Mouse (Mus musculus) hindbrain, postnatal 0 days (tissue): ENCODE measurements around the gene Lix1l. TPM values are rescaled to one million over a fixed set of nuclear protein-coding genes. Genes with fewer than 3 reads are reported as not detected.

Source experiments
- ATAC-seq: fragments of 200-750 bp; cut with Nextera tagmentation; 2 replicates; pipeline ENCODE4 v1.8.0; 2017; ENCODE audit warnings: mild to moderate bottlenecking, moderate TSS enrichment, moderate library complexity
- DNase-seq: peaks from one replicate; pipeline ENCODE4 v3.0.0-alpha.2; 2015; ENCODE audit warnings: low spot score
- H3K27ac ChIP-seq: fragments of 300-500 bp; sonication (generic); 2 replicates; pipeline ENCODE4 v1.5.1; 2014; ENCODE audit warnings: mild to moderate bottlenecking
- H3K27me3 ChIP-seq: fragments of 300-500 bp; sonication (generic); 2 replicates; pipeline ENCODE4 v1.6.1; 2014; ENCODE audit warnings: low read length, mixed read lengths; ENCODE audit not compliant: insufficient read depth
- H3K36me3 ChIP-seq: fragments of 300-500 bp; sonication (generic); 2 replicates; pipeline ENCODE4 v1.6.1; 2014; ENCODE audit warnings: low read length, mixed read lengths; ENCODE audit not compliant: insufficient read depth
- H3K4me1 ChIP-seq: fragments of 300-500 bp; sonication (generic); 2 replicates; pipeline ENCODE4 v1.6.1; 2014; ENCODE audit warnings: antibody characterized with exemption, low read length, mixed read lengths; ENCODE audit not compliant: insufficient read depth
- H3K4me2 ChIP-seq: fragments of 300-500 bp; sonication (generic); 2 replicates; pipeline ENCODE4 v1.6.1; 2014; ENCODE audit warnings: low read depth, mild to moderate bottlenecking, low read length, moderate library complexity, mixed read lengths
- H3K4me3 ChIP-seq: fragments of 300-500 bp; sonication (generic); 2 replicates; pipeline ENCODE4 v1.5.1; 2014; ENCODE audit warnings: low read length
- H3K9ac ChIP-seq: fragments of 300-500 bp; sonication (generic); replicated peaks from 2 replicates; pipeline ENCODE4 v1.6.1; 2014; ENCODE audit warnings: mild to moderate bottlenecking, low read length, moderate library complexity, mixed read lengths
- H3K9me3 ChIP-seq: fragments of 300-500 bp; sonication (generic); 2 replicates; pipeline ENCODE4 v1.6.1; 2016; ENCODE audit warnings: low read length, mixed read lengths
- CTCF ChIP-seq: IDR thresholded peaks from 2 replicates; pipeline ENCODE4 v1.5.1; 2016; ENCODE audit warnings: antibody characterized with exemption, control low read depth, low read depth
- WGBS: fragments of 180-500 bp; shearing (Covaris S2); extraction: QIAGEN DNeasy Blood & Tissue Kit; methylation state at CpG from one replicate; pipeline ENCODE4 v1.1.7; 2014; 5-methylcytosine and 5-hydroxymethylcytosine counted together
- polyA plus RNA-seq: library from polyadenylated mRNA; unstranded; fragments of >200 nt; fragmentation: Nextera tagmentation; extraction: Ambion mirVana; gene quantifications from 2 replicates; pipeline ENCODE4 v1.2.1, GENCODE M21; 2015
- total RNA-seq: library from RNA; depleted of rRNA; stranded (reverse); fragments of >200 nt; gene quantifications from 2 replicates; pipeline ENCODE4 v1.2.3, GENCODE M21; 2014

Gene Lix1l
- total and polyA plus RNA-seq, 2 experiments from 2014 or later = 3.9 to 48.4 TPM

GRCm38 (mm10) chr3:96595661-96596060 is 5.3 kb upstream of the Lix1l start:
- 19% methylated on average over 6 of the region's 6 CpGs for WGBS
- ATAC-seq (no peak; the same call in 1 of the 2 replicates), DNase-seq (peak; percentile 51)
- Histone ChIP-seq H3K9ac (peak overlapping the region; percentile 69; the same call in 1 of the 2 replicates), H3K4me1 (peaks cover 27% of the 10 kb centered on the region), H3K36me3 (no peaks in the 10 kb centered on the region), H3K27ac (peak overlapping the region; percentile 77), H3K9me3 (no peaks in the 10 kb centered on the region), H3K27me3 (no peaks in the 10 kb centered on the region), H3K4me3 (peak overlapping the region; percentile 52), H3K4me2 (peak overlapping the region; percentile 81)
- no peak for TF ChIP-seq CTCF

- Histone ChIP-seq H3K27ac (peak within 1 kb of the TSS; percentile 77), H3K4me3 (peak within 1 kb of the TSS; percentile 52), H3K9ac (peak within 1 kb of the TSS; percentile 69), H3K9me3 (no peaks in the 10 kb centered on the region), H3K27me3 (no peaks in the 10 kb centered on the region), H3K4me2 (peak within 1 kb of the TSS; percentile 81), H3K36me3 (no peaks in the 10 kb centered on the region), H3K4me1 (peaks cover 27% of the 10 kb centered on the region)
- no peak for ATAC-seq
- peak; percentile 68 for DNase-seq
- under 1% methylated on average over 15 of the region's 23 CpGs for WGBS
- no peak for TF ChIP-seq CTCF
Measured at GRCm38 (mm10) chr3:96596228-96596707, 4.7 kb upstream of the Lix1l start, which contains the start of gene Ankrd34a. TSS of gene Ankrd34a (plus strand) at chr3:96596636.

- peak overlapping the region; percentile 52 for H3K4me3 ChIP-seq
- H3K9me3 ChIP-seq = no peaks in the 10 kb centered on the region
- DNase-seq (peak; percentile 57), ATAC-seq (no peak)
- no peaks in the 10 kb centered on the region for H3K36me3 ChIP-seq
- no peak for TF ChIP-seq CTCF
- peak overlapping the region; percentile 69 for H3K9ac ChIP-seq
- no peaks in the 10 kb centered on the region for H3K27me3 ChIP-seq
- H3K4me1 ChIP-seq = peaks cover 27% of the 10 kb centered on the region
- 2% methylated on average over 9 of the region's 12 CpGs for WGBS
- peak overlapping the region; percentile 81 for H3K4me2 ChIP-seq
- peak overlapping the region; percentile 77 for H3K27ac ChIP-seq
Measured at GRCm38 (mm10) chr3:96596855-96597254, 4.1 kb upstream of the Lix1l start.

GRCm38 (mm10) chr3:96597435-96597891 is 3.5 kb upstream of the Lix1l start:
- no peaks in the 10 kb centered on the region for H3K27me3 ChIP-seq
- DNase-seq = peak; percentile 60
- peak; percentile 0; the same call in 1 of the 2 replicates for ATAC-seq
- peak overlapping the region; percentile 77 for H3K27ac ChIP-seq
- H3K36me3 ChIP-seq = no peaks in the 10 kb centered on the region
- H3K4me1 ChIP-seq = peaks cover 28% of the 10 kb centered on the region
- H3K4me2 ChIP-seq = peak overlapping the region; percentile 81
- H3K9ac ChIP-seq = peak overlapping the region; percentile 69
- TF ChIP-seq CTCF = no peak
- WGBS = under 1% methylated on average over 40 of the region's 40 CpGs
- no peaks in the 10 kb centered on the region for H3K9me3 ChIP-seq
- peak overlapping the region; percentile 52 for H3K4me3 ChIP-seq

- no peaks in the 10 kb centered on the region for H3K9me3 ChIP-seq
- peaks cover 36% of the 10 kb centered on the region for H3K4me1 ChIP-seq
- H3K4me3 ChIP-seq = peak overlapping the region; percentile 52
- H3K27ac ChIP-seq = peak overlapping the region; percentile 77
- ATAC-seq (no peak), DNase-seq (peak; percentile 79)
- 1% methylated on average over 51 of the region's 54 CpGs for WGBS
- peak overlapping the region; percentile 81 for H3K4me2 ChIP-seq
- peak overlapping the region; percentile 69 for H3K9ac ChIP-seq
- no peaks in the 10 kb centered on the region for H3K27me3 ChIP-seq
- H3K36me3 ChIP-seq = no peaks in the 10 kb centered on the region
- no peak for TF ChIP-seq CTCF
Measured at GRCm38 (mm10) chr3:96598156-96599068, 2.5 kb upstream of the Lix1l start.

GRCm38 (mm10) chr3:96599069-96599393 is 1.9 kb upstream of the Lix1l start:
- TF ChIP-seq CTCF = no peak
- ATAC-seq (no peak), DNase-seq (no peak)
- peak overlapping the region; percentile 52 for H3K4me3 ChIP-seq
- H3K27ac ChIP-seq = peak overlapping the region; percentile 77; the same call in 1 of the 2 replicates
- peaks cover 43% of the 10 kb centered on the region for H3K4me1 ChIP-seq
- peak overlapping the region; percentile 81 for H3K4me2 ChIP-seq
- H3K9ac ChIP-seq = peak overlapping the region; percentile 69
- WGBS = 59% methylated on average over 8 of the region's 8 CpGs
- H3K36me3 ChIP-seq = no peaks in the 10 kb centered on the region
- no peaks in the 10 kb centered on the region for H3K9me3 ChIP-seq
- no peaks in the 10 kb centered on the region for H3K27me3 ChIP-seq

GRCm38 (mm10) chr3:96599411-96599810 is 1.5 kb upstream of the Lix1l start:
- 78% methylated on average over 3 of the region's 3 CpGs for WGBS
- no peak overlapping the region; the same call in 1 of the 2 replicates for H3K4me2 ChIP-seq
- peaks cover 45% of the 10 kb centered on the region for H3K4me1 ChIP-seq
- ATAC-seq = no peak
- no peaks in the 10 kb centered on the region for H3K9me3 ChIP-seq
- H3K9ac ChIP-seq = no peak overlapping the region
- H3K27me3 ChIP-seq = no peaks in the 10 kb centered on the region
- no peaks in the 10 kb centered on the region for H3K36me3 ChIP-seq
- no peak overlapping the region for H3K4me3 ChIP-seq
- H3K27ac ChIP-seq = no peak overlapping the region
- no peak for DNase-seq
- TF ChIP-seq CTCF = no peak
